Mouse (Mus musculus) lung, postnatal 10 days (tissue): ENCODE data around the gene Npas3.

ENCODE experiments used
- DNase-seq: peaks from one replicate; pipeline ENCODE4 v3.0.0; 2021

The Npas3 gene

DNA sequence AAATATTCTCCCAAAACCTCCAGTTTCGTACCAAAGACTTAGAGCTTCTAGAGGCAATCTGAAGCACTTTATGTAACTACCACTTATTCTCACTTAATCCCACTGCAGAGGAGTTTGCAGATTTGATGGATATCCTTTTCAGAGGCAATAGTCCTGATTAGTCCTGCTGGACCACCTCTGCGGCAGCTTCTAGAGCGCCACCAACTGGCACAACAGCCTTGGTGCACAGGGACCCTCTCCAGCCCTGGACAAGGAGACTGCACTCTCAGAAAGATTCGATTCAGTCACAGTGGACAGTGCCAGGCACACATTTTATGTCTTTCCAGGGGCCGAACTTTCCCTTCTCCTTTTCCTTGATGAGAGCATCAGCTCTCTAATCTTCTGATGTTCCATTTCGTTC lies 471.4 kb downstream of the Npas3 start:
- no peak for DNase-seq

DNA sequence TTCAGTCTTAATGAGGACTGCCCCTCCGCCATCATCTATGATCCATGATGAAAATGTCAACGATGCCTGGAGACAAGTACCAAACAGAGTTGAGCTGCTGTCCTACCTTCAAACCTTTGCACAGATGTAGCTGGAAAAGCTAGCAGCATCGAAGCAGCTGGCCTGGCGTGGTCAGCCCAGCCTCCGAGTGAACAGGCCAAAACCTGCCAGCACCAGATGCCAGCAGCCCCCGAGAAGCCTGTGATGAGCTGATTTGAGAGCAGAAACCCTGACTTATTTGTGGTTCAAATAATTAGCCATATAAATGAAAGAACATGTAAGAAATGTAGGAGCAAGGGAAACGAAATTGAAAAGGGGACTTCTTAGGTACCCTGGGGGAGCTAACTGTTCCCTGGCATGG lies 473.7 kb downstream of the Npas3 start:
- DNase-seq: no peak

DNA sequence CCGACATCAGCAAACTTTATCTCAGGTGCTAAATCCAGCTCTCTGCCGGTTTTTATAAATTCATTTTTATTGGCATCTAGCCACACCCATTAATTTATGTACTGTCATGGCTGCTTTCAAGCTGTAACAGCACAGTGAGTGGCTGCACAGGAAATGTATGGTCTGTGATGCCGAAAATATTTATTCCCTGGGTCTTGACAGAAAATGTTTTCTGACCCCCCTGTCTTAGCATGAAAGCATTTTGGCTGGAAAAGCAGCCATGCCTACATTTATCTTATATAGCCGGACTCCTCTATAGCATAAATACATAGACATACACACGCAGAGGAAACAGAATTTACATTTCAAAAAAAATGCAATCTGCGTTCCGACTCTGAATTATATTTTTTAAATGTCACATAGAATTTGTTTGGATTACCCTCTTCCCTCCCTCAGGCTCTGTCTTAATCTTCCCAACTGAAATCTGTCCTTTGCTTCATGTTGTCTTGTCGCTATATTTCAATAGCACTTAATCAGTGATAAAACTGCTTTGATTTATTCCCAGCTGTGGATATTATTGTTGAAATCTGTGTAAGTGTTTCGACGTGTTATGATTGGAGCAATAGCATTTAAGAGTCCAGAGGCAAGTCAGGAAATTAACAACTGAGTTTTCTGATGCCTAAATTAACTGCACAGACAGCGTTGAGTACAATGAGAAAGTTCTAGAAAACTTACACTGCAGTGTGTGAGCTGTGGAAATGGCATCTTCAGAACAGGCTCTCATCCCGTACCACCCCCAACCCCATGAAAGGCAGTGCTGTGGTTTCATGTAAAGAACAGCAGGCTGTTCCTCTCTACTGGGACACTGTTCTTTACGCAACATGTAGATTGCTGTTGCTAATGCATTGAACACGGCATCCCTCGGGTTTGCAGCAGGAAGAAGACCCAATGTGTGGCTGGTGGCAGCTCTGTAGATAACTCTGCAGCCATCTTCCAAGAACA lies 474.5 kb downstream of the Npas3 start:
- no peak for DNase-seq

DNA sequence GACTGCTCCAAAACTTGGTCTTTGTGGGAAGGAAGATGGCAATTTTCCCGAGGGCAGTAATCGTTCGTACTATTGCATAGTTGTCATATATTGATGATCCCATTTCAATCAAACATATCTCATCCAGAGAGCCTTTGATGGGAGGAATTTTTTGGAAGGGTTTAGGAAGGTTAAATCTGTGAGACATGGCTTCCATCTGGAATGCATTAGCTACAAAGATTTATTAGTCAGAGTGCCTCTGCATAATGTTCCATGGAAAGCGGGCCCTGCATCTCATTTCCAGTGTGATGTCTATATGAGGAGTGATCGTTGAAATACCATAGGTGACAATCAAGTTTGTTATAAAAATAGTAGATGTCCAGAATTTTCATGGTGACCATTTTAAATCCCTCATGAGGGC lies 480.8 kb downstream of the Npas3 start:
- no peak for DNase-seq

DNA sequence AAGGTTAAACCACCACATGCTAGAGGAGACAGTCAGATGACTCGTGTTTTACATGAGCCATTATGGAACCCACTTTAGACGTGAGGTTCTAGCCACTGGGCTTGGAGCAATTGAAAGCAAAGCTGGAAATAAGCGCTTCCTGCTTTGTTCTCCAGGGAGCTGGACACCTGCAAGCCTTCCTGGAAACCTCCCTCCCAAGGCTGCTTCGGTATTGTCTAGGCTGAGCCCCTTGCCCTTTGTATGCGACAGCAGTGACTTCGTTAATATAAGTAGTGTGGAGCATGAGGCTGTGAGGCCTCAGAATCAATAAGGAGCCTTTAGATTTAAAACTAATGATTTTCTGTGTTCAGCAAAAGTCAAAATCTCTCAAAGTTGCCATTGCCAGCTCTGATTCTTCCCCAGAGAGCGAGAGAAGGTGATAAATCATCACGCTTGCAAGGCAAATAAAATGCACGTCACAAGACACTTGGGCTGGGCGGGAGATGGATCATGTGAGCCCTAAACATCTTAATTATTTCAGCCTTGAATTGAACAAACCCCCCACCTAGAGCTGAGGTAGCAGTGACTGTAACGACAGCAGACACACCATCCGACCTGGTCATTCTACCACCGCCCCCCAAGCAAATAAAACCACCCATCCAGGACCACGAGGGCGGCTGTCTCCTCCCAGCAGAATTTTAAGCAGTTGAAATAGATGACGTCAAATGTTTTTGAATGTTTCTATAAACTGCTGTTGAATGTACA lies 490.2 kb downstream of the Npas3 start:
- DNase-seq: no peak

DNA sequence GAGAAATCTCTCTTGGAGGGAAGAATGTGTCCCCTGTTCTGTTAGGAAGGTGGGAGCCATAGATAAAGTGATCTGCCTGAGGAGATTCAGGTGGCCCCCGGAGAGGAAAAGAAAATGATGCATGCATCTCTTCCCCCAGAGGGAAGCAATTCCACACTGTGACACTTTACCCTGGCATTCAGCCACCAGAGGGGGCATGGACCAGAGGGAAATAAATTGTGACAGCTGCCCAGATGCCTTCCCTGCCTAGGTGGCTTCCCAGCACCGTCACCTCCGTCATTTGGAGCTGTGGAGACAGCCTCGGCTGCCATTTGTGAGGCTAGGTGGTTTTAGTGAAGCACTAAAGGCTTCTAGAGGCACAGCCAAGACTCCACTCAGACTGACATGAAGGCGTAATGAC lies 498.2 kb downstream of the Npas3 start:
- peak; percentile 14 for DNase-seq

DNA sequence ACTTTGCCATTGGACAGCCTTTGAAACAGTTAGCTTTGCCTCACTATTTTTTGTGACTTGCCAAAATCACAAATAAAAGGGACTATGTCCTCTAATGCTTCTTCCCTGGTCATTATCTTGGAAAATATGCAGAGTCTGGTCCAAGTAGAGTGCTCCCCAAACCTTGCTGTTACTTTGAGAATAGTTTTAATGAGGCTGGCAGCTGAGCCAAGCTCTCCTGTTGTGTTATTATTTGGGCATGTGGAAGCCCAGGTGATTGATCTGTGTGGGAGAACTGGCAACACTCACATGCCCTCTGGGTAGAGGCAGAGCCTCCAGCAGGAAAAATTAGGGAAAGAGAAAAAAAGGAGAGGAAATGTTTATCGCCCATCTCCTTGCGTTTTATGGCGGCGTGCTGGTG lies 500.9 kb downstream of the Npas3 start:
- DNase-seq: no peak

DNA sequence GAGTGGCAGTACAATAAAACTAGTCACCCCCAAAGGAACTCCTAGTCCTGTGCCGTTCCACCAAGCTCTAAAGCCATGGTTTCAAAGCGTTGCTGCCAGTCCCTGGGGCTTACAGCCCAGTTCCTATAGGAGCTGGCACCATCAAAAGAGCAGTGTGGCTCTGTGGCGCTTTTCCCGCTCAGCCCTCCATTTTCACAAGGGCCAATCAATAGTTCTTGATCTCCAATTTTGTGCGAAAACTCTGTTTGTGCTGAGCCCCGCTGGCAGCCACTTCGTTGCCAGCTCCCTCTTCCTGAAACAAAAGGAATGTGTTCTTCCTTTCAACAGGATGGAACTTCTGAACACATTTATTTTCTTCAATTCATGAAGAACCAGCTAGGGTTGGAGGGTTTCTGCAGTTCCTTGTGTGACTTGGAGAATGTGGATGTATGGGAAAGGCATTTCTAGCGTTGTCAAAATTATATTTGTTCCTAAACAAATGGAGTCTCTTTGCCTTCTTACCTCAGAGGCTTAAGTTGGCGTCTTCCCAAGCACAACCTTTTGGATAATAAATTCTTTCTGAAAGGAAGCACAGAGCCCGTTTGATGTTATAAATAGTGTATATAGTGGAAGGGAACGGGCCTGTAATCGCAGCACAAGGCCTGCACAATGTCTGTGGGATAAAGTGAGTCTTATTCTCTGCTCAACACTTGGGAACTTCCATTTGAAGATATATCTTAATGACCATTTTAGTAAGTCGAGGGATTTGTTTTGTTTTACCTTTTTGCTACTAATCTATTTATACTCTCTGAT lies 504.0 kb downstream of the Npas3 start:
- no peak for DNase-seq

DNA sequence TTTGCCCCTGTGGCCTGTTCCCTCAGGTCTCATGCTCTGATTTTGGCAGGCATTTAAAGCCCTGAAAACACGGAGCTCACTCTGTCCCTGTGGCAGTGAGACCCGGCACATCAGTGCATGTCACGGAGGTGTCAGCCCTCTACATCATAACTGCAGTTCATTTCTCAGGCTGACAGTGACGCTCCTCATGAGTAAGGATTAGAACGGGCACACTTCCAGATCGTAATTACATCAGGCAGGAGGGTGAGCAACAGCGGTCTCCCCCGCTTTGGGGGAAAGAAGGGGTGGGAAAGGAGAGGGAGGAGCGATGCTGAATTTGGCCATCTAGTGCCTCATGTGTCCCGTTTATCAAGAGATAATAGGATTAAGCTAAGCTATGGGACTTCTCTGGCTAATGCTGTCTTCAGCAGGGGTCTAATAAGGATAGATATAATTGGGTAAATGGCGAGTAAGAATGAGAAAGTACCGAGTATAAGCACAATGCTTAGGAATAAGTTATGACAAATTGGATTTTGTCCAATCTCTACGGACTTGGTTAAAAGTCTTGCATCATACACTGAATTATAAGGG lies 505.0 kb downstream of the Npas3 start:
- DNase-seq: peak; percentile 7

DNA sequence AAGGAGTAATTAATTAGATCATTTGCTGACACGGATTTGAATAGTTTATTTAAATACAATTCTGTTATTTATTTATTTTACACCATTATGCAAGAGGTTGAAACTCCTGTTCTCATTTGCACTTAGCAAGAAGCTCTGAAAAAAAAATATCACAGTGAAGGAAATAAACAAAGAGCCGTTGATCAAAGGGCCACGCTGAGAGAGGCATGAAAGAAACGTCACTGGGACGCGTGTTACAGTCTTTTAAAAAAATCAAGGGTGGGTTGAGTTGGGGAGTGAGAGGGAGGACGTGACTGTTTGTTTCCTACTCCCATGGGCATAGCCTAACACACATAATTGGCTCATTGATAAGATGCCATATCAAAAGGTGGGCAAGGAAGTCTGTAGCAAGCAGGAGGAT lies 505.8 kb downstream of the Npas3 start:
- no peak for DNase-seq

DNA sequence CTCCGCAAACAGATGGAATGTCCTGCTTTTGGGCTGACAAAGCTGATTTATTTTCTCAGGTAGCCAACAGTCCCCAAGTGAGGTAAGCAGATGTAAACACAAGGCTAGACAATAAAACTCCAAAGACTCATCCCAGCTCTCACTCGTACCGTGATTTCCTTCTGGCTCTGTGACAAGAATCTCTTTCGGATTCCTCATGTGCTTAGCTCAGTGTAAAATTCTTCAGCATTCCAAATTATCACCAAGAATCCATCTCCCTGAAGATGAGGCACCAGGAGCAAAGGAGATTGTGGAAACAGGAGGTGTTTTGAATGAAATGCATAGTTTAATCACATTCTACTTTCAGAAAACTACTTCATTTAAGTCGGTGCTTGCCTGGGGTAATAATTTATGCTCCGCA lies 509.2 kb downstream of the Npas3 start:
- DNase-seq: no peak

DNA sequence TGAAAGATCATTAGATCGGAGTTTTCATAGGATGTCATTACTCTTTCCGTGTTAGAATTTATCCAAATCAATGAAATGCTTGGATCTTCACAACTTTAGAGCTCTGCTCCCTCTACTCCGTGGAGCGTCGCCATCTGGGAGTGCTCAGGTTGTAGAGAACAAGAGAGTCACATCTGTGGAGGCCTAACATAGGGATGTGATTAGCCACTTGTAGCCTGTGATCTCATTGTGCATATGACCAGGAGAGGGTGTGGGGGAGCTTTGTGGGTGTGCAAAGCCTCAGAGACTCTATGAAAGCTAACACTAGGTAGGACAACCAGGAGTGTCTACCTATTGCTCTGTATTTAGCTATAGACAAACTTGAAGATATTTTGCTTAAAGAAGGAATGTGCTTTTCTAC lies 509.9 kb downstream of the Npas3 start:
- no peak for DNase-seq

DNA sequence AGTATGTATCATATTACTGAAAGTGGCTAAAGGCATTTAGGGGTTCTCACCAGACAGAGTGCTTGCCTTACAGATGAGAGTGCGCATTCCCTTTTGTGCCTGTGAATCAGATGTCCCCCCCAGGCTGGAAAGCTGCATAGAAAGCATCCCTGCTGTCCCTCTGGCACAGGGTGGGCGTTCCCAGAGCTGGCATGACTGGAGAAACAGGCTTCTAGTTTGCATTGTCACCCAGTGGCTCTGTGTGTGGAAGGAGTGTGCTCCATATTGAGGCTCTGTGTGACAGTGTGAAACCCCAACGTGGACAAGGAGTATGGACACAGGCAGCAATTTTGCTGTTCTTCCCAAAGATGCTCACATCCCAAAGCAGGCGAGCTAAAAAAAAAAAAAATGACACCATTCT lies 515.7 kb downstream of the Npas3 start:
- no peak for DNase-seq

DNA sequence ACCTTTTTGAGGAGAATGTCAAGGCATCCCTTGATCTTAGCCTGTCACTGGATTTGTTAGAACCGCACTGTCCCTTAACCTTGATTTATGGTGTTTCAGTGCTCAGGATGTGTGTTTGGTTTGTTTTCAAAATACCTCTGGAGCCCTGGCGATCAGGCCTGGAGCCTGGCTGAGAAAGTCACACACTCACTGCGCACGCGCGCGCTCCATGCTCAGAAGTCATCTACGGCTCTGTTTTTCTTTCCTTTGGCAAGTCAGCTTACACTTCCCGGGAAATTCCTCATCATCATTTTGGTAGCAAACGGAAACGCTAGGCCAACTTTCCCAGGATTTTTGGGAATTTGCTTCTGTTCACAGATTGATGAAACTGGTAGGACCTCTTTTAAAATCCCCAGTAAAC lies 519.9 kb downstream of the Npas3 start:
- peak; percentile 36 for DNase-seq

DNA sequence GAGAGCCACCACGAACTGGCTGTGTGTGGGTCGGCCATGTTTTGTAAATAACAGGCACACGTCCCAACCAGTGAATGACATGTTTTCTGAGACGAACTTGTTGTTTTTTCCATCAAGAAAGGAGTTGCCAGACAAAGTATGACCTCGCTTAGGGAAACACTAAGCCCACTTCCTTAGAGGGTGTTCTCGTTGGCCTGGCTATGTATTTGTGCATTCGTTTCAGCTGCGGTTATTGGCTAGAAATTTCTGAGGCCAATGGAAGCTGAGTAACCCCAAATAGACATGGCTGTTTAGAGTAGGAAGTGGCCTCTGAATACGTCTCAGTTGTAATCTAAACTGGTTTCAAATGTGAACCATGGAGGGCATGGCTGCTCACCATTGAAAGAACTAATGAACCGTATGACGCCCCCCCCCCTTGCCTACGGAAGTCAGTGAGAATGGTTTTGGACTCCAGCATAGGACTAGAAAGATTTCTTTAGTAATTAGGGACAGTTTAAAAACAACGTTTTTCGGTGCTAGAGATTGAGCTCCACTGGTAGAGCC lies 523.0 kb downstream of the Npas3 start:
- no peak for DNase-seq

DNA sequence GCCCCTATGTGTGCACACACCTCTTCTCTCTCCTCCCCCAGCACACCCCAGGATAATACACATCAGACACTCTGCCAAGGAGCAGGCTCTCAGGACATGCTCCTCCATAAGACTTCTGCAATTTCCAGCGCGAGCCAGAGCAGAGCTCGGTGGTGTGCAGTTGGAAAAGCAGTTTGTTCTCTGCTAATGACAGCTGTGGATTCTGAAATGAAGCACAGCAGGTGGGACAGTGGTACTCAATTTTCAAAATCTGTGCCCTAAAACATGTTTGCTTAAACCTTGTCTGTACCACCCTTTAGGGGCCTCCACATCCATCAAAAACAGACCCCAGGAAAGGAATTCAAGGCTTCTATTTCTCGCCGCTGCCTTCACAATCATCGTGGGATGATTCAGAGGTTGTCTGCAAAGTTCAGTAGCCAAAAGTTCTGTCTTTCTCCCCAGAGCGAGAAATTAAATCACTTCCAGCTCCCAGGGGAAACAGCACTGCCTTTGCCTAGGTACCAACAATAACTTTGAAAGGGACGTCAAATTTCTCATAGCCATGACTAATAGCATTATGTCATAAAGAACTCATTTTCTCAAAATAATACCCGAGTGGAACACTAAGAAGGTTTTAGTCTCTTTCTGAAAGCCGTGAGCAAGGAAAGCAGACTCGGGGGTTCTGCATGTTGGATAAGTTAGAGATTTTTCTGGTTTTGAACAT lies 533.5 kb downstream of the Npas3 start:
- no peak for DNase-seq

DNA sequence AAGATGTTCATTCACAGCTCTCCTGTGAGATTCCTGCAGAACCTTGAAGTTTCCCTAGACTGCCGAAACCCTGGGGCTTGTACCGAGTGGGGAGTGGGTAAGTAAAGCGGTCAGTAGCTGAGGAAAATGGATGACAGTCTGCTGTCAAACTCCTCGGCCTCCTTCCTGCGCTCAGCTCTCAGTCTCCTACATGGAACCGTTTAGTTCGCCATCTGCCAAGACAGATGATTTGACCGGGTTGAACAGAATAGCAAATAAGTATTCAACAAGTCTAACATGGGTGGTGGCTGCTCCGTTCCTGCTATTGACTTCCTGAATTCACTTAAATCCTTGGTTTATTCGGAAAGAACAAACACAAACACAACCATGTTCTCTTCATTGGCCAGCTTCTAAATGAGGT lies 541.0 kb downstream of the Npas3 start:
- DNase-seq: no peak

DNA sequence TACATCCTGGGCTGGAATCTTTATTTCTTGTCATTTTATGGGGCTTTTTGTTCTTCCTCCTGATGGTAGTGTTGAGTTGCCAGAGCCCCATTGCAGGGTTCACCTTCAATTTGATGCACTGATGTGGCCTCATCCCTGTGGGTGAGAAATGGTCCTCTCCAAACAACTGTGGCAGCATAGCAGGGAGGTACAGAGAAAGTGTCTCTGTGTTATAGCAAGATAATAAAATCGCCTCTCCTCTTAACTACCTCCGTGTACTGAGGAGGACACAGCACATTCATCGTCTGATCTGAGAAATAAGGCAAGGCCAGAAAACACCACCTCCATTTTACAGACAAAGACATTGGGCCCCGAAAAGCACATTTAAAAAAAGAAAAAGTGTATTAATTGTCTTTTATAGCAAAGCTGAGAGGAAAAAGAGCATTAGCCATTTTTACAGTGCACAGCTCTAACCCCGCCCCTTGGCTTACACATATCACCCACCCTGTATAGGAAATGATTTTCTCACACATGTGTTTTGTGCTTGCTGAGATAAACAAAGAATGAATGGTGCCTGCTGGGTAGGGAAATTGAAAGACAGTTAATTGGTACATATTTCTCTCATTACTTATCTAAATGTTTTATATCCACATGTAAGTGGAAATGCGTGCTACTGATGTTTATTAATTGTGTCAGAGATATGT lies 546.4 kb downstream of the Npas3 start:
- no peak for DNase-seq

DNA sequence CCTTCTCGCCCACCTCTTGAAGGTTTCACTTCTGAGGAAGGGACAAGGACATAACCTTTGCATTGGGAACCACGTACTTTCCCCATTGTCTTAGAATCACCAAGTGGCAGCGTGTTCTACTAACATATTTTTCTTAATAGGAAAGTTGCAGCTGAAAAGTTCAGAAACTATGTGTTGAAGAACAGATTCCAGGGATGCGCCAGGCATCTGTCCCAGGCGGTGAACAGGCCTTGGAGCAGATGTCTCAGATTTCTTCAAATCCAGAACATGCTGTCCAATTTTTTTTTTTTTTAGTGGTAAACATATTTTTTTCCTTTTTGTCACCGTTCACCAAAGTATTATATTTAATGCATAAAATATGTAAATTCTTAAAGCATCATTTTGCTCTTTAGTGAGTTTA lies 553.4 kb downstream of the Npas3 start:
- no peak for DNase-seq

DNA sequence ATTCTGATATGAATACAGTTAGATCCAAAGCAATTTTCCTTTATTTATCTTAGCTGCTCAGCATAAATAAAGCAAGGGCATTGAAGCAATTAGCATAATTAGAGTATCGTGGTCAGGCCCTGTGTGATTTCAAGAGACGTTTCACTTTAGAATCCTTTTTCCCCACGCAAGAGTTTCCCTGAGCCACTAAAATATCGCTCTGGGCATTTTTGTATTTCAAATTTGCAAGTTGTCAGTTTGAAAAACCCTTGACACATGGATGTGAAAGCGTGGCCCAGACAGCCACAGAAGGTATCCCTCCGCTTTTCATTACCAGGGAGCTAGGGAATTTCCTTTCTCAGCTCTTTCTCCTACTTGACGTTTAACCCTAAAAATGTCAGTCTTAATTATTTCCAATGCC lies 553.9 kb downstream of the Npas3 start:
- no peak for DNase-seq

DNA sequence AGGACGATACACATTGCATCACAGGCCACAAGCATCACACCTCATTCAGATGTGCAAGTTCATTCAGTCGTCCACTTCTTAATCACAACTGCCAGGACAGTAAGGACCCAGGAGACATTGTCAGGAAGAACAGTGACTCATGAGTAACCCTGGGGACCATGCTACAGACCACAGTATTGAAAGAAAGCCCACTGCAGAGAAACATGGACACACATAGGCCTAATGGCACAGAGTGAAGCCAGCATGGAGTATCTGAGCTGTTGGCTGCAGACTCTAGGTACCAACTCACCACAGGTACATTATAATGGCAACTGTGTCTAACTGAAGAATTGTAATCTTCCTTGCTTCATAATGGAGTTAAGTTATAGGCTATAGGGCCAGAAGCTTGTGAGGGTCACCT lies 561.6 kb downstream of the Npas3 start:
- no peak for DNase-seq

DNA sequence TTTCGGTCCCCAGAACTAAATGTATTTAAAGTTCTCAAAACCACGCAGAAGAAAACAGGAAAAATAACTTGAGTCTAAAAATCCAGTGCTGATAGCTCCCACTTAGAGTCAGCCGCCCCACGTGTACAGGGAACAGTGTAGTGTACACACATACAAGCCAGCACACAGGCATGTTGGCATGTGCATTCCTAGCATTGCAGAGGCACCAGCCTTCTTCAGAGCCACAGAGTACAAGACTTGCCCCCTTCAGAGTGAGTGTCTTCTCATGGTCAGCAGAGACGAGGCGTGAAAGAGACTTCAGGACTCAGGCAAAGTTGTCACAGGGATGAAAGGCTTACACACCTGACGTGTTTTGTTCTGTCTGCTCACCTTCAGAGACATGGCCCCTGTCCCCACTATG lies 565.8 kb downstream of the Npas3 start:
- no peak for DNase-seq
